Mouse (Mus musculus): ENCODE data around the gene Cyp2c68. TPM values are rescaled to one million over a fixed set of nuclear protein-coding genes. Genes with fewer than 3 reads are reported as not detected.
"Not testable (repeated sequence)": the region's sequence is repeated elsewhere in the genome, so short reads cannot be mapped to it uniquely, and the experiment has no call there.

Gene Cyp2c68
- not detected in 2 replicates for polyA plus RNA-seq (2016; fragmentation: Nextera tagmentation; extraction: Ambion mirVana)

DNA sequence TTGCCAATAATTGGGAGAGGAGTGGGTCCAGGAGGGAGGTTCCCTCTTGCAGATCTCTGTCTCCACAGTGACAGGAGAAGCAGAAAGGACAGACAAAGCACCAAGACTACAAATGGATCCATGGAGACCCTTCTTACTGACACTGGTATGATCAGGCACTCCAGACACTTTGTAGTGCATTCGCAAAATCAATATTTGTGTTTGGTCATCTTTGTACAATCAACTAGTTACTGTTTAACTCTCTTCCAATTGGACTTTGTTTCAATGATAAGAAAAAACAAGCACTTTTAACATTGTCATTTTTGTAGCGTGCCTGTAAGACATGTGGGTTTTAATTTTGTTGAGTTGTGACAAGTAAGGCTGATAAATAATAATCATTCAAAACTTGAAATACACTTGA lies at the start of gene Cyp2c68:
Gene Cyp2c68 (minus strand): TSS at position 135 of the 400 bp plus-strand sequence.
- no peak for ATAC-seq (ENCODE audit: low FRiP score)
- Histone ChIP-seq H3K4me1 (no peaks in the 10 kb centered on the region), H3K4me2 (replicated peaks) (no peak within 1 kb of the TSS), H3K27ac (no peak within 1 kb of the TSS), H3K9me3 (replicated peaks) (no peaks in the 10 kb centered on the region), H3K27me3 (no peaks in the 10 kb centered on the region), H3K36me3 (no peaks in the 10 kb centered on the region), H3K4me3 (no peak within 1 kb of the TSS), H3K9ac (no peak within 1 kb of the TSS)
- 85% methylated on average over 2 of the region's 2 CpGs for WGBS

DNA sequence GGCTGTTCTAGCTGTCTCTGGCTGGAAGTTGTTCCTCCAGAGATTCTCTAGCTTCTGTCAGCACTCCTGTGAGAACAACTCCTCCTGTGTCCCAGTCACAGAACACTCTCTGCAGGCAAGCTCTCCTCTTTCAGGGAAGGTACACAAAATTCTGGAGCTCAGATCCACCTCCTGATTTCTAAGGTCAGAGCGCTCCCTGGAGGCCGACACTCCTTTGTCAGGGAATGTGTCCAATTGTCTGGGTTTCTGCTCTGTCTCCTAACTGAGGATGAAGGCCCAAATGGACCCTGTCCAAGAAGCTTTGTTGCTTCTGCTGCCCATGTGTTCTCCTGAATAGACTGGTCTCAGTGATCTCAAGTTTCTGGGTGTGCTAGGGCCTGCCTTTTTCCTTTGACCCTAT lies 44.6 kb upstream of the Cyp2c68 start:
- not testable (repeated sequence) for H3K4me2 ChIP-seq (replicated peaks); ATAC-seq (ENCODE audit: low FRiP score); H3K36me3 ChIP-seq; H3K9ac ChIP-seq; H3K27ac ChIP-seq; H3K4me1 ChIP-seq; H3K27me3 ChIP-seq; H3K4me3 ChIP-seq; H3K9me3 ChIP-seq (replicated peaks)
- 78% methylated on average over 2 of the region's 2 CpGs for WGBS

GRCm38 (mm10) chr19:39745357-39745756 lies 4.5 kb upstream of the Cyp2c68 start:
- no peak overlapping the region for H3K27ac ChIP-seq
- 62% methylated on average over 1 of the region's 1 CpGs for WGBS
- ATAC-seq (ENCODE audit: low FRiP score), result no peak

GRCm38 (mm10) chr19:39744361-39744760 lies 3.5 kb upstream of the Cyp2c68 start:
- not testable (repeated sequence) for H3K4me2 ChIP-seq (replicated peaks); H3K36me3 ChIP-seq; H3K4me3 ChIP-seq; H3K4me1 ChIP-seq; H3K27ac ChIP-seq; ATAC-seq (ENCODE audit: low FRiP score); H3K9me3 ChIP-seq (replicated peaks); H3K9ac ChIP-seq; H3K27me3 ChIP-seq
- WGBS, result 50% methylated on average over 1 of the region's 1 CpGs

More at GRCm38 (mm10) chr19:39745357-39745756, 4.5 kb upstream of the Cyp2c68 start:
- no peaks in the 10 kb centered on the region for H3K36me3 ChIP-seq
- no peak overlapping the region for H3K4me3 ChIP-seq
- H3K4me1 ChIP-seq, result no peaks in the 10 kb centered on the region
- no peaks in the 10 kb centered on the region for H3K9me3 ChIP-seq (replicated peaks)
- no peaks in the 10 kb centered on the region for H3K27me3 ChIP-seq
- no peak overlapping the region for H3K9ac ChIP-seq
- H3K4me2 ChIP-seq (replicated peaks), result no peak overlapping the region

DNA sequence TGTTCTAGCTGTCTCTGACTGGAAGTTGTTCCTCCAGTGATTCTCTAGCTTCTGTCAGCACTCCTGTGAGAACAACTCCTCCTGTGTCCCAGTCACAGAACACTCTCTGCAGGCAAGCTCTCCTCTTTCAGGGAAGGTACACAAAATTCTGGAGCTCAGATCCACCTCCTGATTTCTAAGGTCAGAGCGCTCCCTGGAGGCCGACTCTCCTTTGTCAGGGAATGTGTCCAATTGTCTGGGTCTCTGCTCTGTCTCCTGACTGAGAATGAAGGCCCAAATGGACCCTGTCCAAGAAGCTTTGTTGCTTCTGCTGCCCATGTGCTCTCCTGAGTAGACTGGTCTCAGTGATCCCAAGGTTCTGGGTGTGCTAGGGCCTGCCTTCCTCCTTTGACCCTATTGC lies 29.7 kb downstream of the Cyp2c68 start:
- H3K36me3 ChIP-seq; H3K27ac ChIP-seq; H3K27me3 ChIP-seq; H3K9me3 ChIP-seq (replicated peaks); H3K9ac ChIP-seq; H3K4me2 ChIP-seq (replicated peaks); ATAC-seq (ENCODE audit: low FRiP score); H3K4me1 ChIP-seq; H3K4me3 ChIP-seq: not testable (repeated sequence)
- WGBS, result 71% methylated on average over 2 of the region's 2 CpGs

GRCm38 (mm10) chr19:39665650-39666049 lies 75.2 kb downstream of the Cyp2c68 start:
- ATAC-seq (ENCODE audit: low FRiP score); H3K36me3 ChIP-seq; H3K4me2 ChIP-seq (replicated peaks); H3K4me1 ChIP-seq; H3K9me3 ChIP-seq (replicated peaks); H3K27ac ChIP-seq; H3K27me3 ChIP-seq; H3K4me3 ChIP-seq; H3K9ac ChIP-seq: not testable (repeated sequence)

GRCm38 (mm10) chr19:39652381-39652780 lies 88.5 kb downstream of the Cyp2c68 start:
- H3K36me3 ChIP-seq, result no peaks in the 10 kb centered on the region
- H3K9ac ChIP-seq, result no peak overlapping the region
- 64% methylated on average over 1 of the region's 1 CpGs for WGBS
- no peak overlapping the region for H3K27ac ChIP-seq
- H3K27me3 ChIP-seq, result no peaks in the 10 kb centered on the region
- H3K4me2 ChIP-seq (replicated peaks), result no peak overlapping the region
- ATAC-seq (ENCODE audit: low FRiP score), result no peak
- H3K9me3 ChIP-seq (replicated peaks), result peaks cover 4% of the 10 kb centered on the region; the same call in 1 of the 2 replicates
- H3K4me3 ChIP-seq, result no peak overlapping the region
- no peaks in the 10 kb centered on the region for H3K4me1 ChIP-seq

DNA sequence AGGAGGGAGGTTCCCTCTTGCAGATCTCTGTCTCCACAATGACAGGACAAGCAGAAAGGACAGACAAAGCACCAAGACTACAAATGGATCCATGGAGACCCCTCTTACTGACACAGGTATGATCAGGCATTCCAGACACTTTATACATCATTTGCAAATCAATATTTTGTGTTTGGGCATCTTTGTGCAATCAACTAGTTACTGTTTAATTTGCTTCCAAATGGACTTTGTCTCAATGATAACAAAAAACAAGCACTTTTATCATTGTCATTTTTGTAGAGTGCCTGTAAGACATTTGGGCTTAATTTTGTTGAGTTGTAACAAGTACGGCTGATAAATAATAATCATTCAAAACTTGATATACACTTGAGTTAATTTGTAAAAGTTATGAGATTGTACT lies 91.9 kb downstream of the Cyp2c68 start, which contains the start of gene Cyp2c67:
Gene Cyp2c67 (minus strand): TSS at position 114 of the 400 bp plus-strand sequence.
- Histone ChIP-seq H3K4me2 (replicated peaks) (no peak within 1 kb of the TSS), H3K4me3 (no peak within 1 kb of the TSS), H3K9ac (no peak within 1 kb of the TSS), H3K27ac (no peak within 1 kb of the TSS), H3K36me3 (no peaks in the 10 kb centered on the region), H3K9me3 (replicated peaks) (peaks cover 12% of the 10 kb centered on the region; the same call in 1 of the 2 replicates), H3K4me1 (no peaks in the 10 kb centered on the region), H3K27me3 (no peaks in the 10 kb centered on the region)
- ATAC-seq (ENCODE audit: low FRiP score), result no peak
- 87% methylated on average over 1 of the region's 1 CpGs for WGBS

DNA sequence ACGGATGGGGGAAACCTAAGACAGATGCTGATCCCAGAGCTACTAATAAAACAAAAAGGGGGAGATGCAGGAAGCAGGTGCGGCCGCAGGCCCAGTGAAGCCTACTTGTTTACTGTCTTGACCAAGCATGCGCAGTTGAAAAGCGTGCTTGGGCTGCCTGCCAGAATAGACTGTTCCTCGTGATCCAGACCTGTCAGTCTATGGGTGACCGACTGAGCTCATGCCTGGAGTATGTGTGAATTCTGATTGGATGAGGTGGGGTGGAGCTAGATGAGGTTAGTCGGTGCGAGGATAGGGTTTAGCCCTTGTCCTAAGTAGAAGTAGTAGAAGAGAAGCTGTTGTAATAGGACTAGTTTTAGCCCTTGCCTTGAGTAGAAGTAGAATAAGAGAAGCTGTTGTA lies 93.3 kb downstream of the Cyp2c68 start:
- no peaks in the 10 kb centered on the region for H3K27me3 ChIP-seq
- no peak overlapping the region for H3K27ac ChIP-seq
- H3K9me3 ChIP-seq (replicated peaks), result peaks cover 12% of the 10 kb centered on the region; the same call in 1 of the 2 replicates
- no peaks in the 10 kb centered on the region for H3K4me1 ChIP-seq
- no peak for ATAC-seq (ENCODE audit: low FRiP score)
- H3K9ac ChIP-seq, result no peak overlapping the region
- H3K36me3 ChIP-seq, result no peaks in the 10 kb centered on the region
- H3K4me3 ChIP-seq, result no peak overlapping the region
- no peak overlapping the region for H3K4me2 ChIP-seq (replicated peaks)
- WGBS, result 93% methylated on average over 9 of the region's 9 CpGs

GRCm38 (mm10) chr19:39644551-39644950 lies 96.3 kb downstream of the Cyp2c68 start:
- H3K9me3 ChIP-seq (replicated peaks), result peaks cover 12% of the 10 kb centered on the region; the same call in 1 of the 2 replicates
- H3K27ac ChIP-seq; H3K36me3 ChIP-seq; H3K9ac ChIP-seq; H3K27me3 ChIP-seq; H3K4me1 ChIP-seq; ATAC-seq (ENCODE audit: low FRiP score); H3K4me2 ChIP-seq (replicated peaks); H3K4me3 ChIP-seq: not testable (repeated sequence)
- WGBS, result 86% methylated on average over 7 of the region's 7 CpGs

Other genes starting within 250 kb of the Cyp2c68 start
- not detected in 2 replicates for gene Cyp2c39, start 230.2 kb downstream of the Cyp2c68 start, polyA plus RNA-seq (2016; fragmentation: Nextera tagmentation; extraction: Ambion mirVana)
- gene Cyp2c67, start 92.0 kb downstream of the Cyp2c68 start, polyA plus RNA-seq (2016; fragmentation: Nextera tagmentation; extraction: Ambion mirVana), result not detected in 2 replicates
- gene Cyp2c40, start 71.8 kb upstream of the Cyp2c68 start, polyA plus RNA-seq (2016; fragmentation: Nextera tagmentation; extraction: Ambion mirVana), result not detected in 2 replicates
- not detected in 2 replicates for gene Cyp2c69, start 145.7 kb upstream of the Cyp2c68 start, polyA plus RNA-seq (2016; fragmentation: Nextera tagmentation; extraction: Ambion mirVana)